Mouse (Mus musculus) embryo, embryonic 11.5 days (tissue): ENCODE results near the gene Arhgap5.
"Not testable (repeated sequence)": the region's sequence is repeated elsewhere in the genome, so short reads cannot be mapped to it uniquely, and the experiment has no call there.

Experiments
- DNase-seq: peaks from one replicate; pipeline ENCODE4 v3.0.0-alpha.2; 2012; ENCODE audit warnings: low read depth, low spot score

Gene Arhgap5

GRCm38 (mm10) chr12:52541294-52541693, 37.5 kb downstream of the Arhgap5 start:
- no peak for DNase-seq

GRCm38 (mm10) chr12:52544532-52544931, 40.8 kb downstream of the Arhgap5 start:
- no peak for DNase-seq

GRCm38 (mm10) chr12:52552085-52552484, 48.3 kb downstream of the Arhgap5 start:
- DNase-seq, result no peak

- DNase-seq, result no peak
Measured at GRCm38 (mm10) chr12:52555188-52555876, 51.6 kb downstream of the Arhgap5 start.

GRCm38 (mm10) chr12:52565654-52566053, 61.9 kb downstream of the Arhgap5 start:
- DNase-seq, result no peak

- no peak for DNase-seq
Measured at GRCm38 (mm10) chr12:52573371-52573770, 69.6 kb downstream of the Arhgap5 start.

GRCm38 (mm10) chr12:52586466-52586865, 82.7 kb downstream of the Arhgap5 start:
- not testable (repeated sequence) for DNase-seq

GRCm38 (mm10) chr12:52587473-52588010, 83.8 kb downstream of the Arhgap5 start:
- no peak for DNase-seq

GRCm38 (mm10) chr12:52595389-52596185, 91.8 kb downstream of the Arhgap5 start:
- DNase-seq, result no peak

- no peak for DNase-seq
Measured at GRCm38 (mm10) chr12:52602471-52602870, 98.7 kb downstream of the Arhgap5 start.

GRCm38 (mm10) chr12:52602883-52603694, 99.3 kb downstream of the Arhgap5 start:
- DNase-seq, result peak; percentile 78

GRCm38 (mm10) chr12:52603695-52604255, 100.0 kb downstream of the Arhgap5 start:
- peak; percentile 59 for DNase-seq

- peak; percentile 89 for DNase-seq
Measured at GRCm38 (mm10) chr12:52604256-52604991, 100.7 kb downstream of the Arhgap5 start.

- DNase-seq, result no peak
Measured at GRCm38 (mm10) chr12:52604992-52605652, 101.3 kb downstream of the Arhgap5 start.

GRCm38 (mm10) chr12:52607411-52607810, 103.6 kb downstream of the Arhgap5 start:
- DNase-seq, result no peak

GRCm38 (mm10) chr12:52615703-52616102, 111.9 kb downstream of the Arhgap5 start:
- DNase-seq, result no peak

- DNase-seq, result no peak
Measured at GRCm38 (mm10) chr12:52618418-52619040, 114.8 kb downstream of the Arhgap5 start.

- no peak for DNase-seq
Measured at GRCm38 (mm10) chr12:52619644-52620043, 115.9 kb downstream of the Arhgap5 start.
